Mouse (Mus musculus) embryo, embryonic 9.5 days (tissue): ENCODE data around the gene Arhgdia.
"Not testable (repeated sequence)": the region's sequence is repeated elsewhere in the genome, so short reads cannot be mapped to it uniquely, and the experiment has no call there.

Experiments used
- DNase-seq: peaks from one replicate; pipeline ENCODE4 v3.0.0-alpha.2; 2017; ENCODE audit errors: extremely low spot score

Arhgdia gene

GRCm38 (mm10) chr11:120578694-120579243 is 2.7 kb downstream of the Arhgdia start:
- no peak for DNase-seq

- DNase-seq: no peak
These were observed 3.3 kb downstream of the Arhgdia start for GRCm38 (mm10) chr11:120578024-120578693.

GRCm38 (mm10) chr11:120577211-120578023 is 4.0 kb downstream of the Arhgdia start:
- no peak for DNase-seq

GRCm38 (mm10) chr11:120576365-120576981 is 5.0 kb downstream of the Arhgdia start:
- DNase-seq: no peak

- no peak for DNase-seq
These were observed 5.5 kb downstream of the Arhgdia start for GRCm38 (mm10) chr11:120575940-120576339.

GRCm38 (mm10) chr11:120575046-120575445 is 6.4 kb downstream of the Arhgdia start:
- DNase-seq: no peak

- no peak for DNase-seq
These were observed 7.2 kb downstream of the Arhgdia start for GRCm38 (mm10) chr11:120574278-120574600.

- DNase-seq: peak; percentile 32
These were observed 7.7 kb downstream of the Arhgdia start for GRCm38 (mm10) chr11:120573585-120574277.

GRCm38 (mm10) chr11:120572752-120573584 is 8.5 kb downstream of the Arhgdia start, which contains the start of gene P4hb:
P4hb (minus strand) TSS chr11:120573253.
- peak; percentile 99 for DNase-seq

- no peak for DNase-seq
These were observed 9.0 kb downstream of the Arhgdia start for GRCm38 (mm10) chr11:120572417-120572751.

GRCm38 (mm10) chr11:120571754-120572416 is 9.5 kb downstream of the Arhgdia start:
- no peak for DNase-seq

- no peak for DNase-seq
These were observed 10.3 kb downstream of the Arhgdia start for GRCm38 (mm10) chr11:120571122-120571521.

GRCm38 (mm10) chr11:120568324-120568723 is 13.1 kb downstream of the Arhgdia start:
- no peak for DNase-seq

- no peak for DNase-seq
These were observed 16.3 kb downstream of the Arhgdia start for GRCm38 (mm10) chr11:120565114-120565513.

- DNase-seq: no peak
These were observed 18.5 kb downstream of the Arhgdia start for GRCm38 (mm10) chr11:120562949-120563348.

- no peak for DNase-seq
These were observed 20.3 kb downstream of the Arhgdia start for GRCm38 (mm10) chr11:120560952-120561728.

GRCm38 (mm10) chr11:120558843-120559242 is 22.6 kb downstream of the Arhgdia start:
- not testable (repeated sequence) for DNase-seq

- no peak for DNase-seq
These were observed 26.2 kb downstream of the Arhgdia start for GRCm38 (mm10) chr11:120555260-120555659.

GRCm38 (mm10) chr11:120554834-120555233 is 26.6 kb downstream of the Arhgdia start:
- DNase-seq: no peak

GRCm38 (mm10) chr11:120552736-120553135 is 28.7 kb downstream of the Arhgdia start:
- DNase-seq: no peak
